Mouse (Mus musculus): ENCODE data around the gene Tchp. TPM values are rescaled to one million over a fixed set of nuclear protein-coding genes. Genes with fewer than 3 reads are reported as not detected.

Tchp gene
- polyA plus RNA-seq, 1 experiment from 2014 or later: 2.9 TPM

DNA sequence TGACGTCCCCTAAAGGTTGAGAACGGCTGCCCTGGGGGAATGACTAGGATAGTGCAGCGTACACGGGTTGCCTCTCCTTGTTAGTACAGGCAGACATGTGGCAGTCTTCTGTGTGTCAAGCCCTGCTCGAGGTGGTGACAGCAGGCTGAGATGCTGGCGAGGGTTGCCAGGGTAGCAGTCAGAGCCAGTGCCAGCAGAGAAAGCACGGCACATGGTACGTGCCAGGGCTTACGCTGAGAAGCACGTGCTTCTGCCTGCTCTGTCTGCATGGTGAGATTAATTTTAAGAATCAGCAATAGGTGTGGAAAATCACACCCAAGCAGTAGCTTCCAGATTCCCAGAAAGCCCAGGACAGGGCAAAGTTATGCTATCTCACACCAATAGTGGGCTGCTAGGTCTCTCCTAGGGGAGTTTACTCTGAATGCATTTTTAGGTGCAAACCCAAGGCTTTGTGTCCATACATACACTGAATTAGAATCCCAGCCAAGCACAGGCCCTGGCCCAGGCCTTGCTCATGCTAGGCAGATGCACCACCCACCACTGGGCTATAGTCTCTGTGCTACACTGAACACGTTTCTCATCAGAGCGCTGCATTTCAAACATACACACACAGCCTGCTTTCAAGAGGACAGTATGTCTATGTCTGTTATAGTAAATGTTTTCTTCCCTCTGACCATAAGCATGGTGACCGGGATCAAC, 35.6 kb downstream of the Tchp start:
- 84% methylated on average over 13 of the region's 13 CpGs for WGBS (ENCODE audit: insufficient replicate concordance)
- no peak overlapping the region for H3K4me3 ChIP-seq (ENCODE audit: low read depth, low read length)
- H3K4me1 ChIP-seq (ENCODE audit: control insufficient read depth, low read depth, low read length): no peaks in the 10 kb centered on the region
- no peak overlapping the region for H3K27ac ChIP-seq (ENCODE audit: low read length)
- no peak overlapping the region for H3K4me2 ChIP-seq (ENCODE audit: low read depth, low read length)
- no peak overlapping the region for H3K9ac ChIP-seq (ENCODE audit: low read depth, low read length)
- no peaks in the 10 kb centered on the region for H3K27me3 ChIP-seq (ENCODE audit: control insufficient read depth, insufficient read depth, low read depth, low read length)
- no peaks in the 10 kb centered on the region for H3K9me3 ChIP-seq (replicated peaks; ENCODE audit: control insufficient read depth, low read length)
- H3K36me3 ChIP-seq (ENCODE audit: control insufficient read depth, insufficient read depth): peaks cover 42% of the 10 kb centered on the region
- no peak for ATAC-seq (ENCODE audit: low read depth)

GRCm38 (mm10) chr5:114743697-114744090, 36.1 kb downstream of the Tchp start:
- H3K9ac ChIP-seq (ENCODE audit: low read depth, low read length): no peak overlapping the region
- H3K9me3 ChIP-seq (replicated peaks; ENCODE audit: control insufficient read depth, low read length): no peaks in the 10 kb centered on the region
- no peak for ATAC-seq (ENCODE audit: low read depth)
- H3K4me1 ChIP-seq (ENCODE audit: control insufficient read depth, low read depth, low read length): no peaks in the 10 kb centered on the region
- H3K4me3 ChIP-seq (ENCODE audit: low read depth, low read length): no peak overlapping the region
- H3K27ac ChIP-seq (ENCODE audit: low read length): no peak overlapping the region
- H3K36me3 ChIP-seq (ENCODE audit: control insufficient read depth, insufficient read depth): peaks cover 38% of the 10 kb centered on the region
- H3K27me3 ChIP-seq (ENCODE audit: control insufficient read depth, insufficient read depth, low read depth, low read length): no peaks in the 10 kb centered on the region
- WGBS (ENCODE audit: insufficient replicate concordance): 83% methylated on average over 8 of the region's 8 CpGs
- H3K4me2 ChIP-seq (ENCODE audit: low read depth, low read length): no peak overlapping the region

DNA sequence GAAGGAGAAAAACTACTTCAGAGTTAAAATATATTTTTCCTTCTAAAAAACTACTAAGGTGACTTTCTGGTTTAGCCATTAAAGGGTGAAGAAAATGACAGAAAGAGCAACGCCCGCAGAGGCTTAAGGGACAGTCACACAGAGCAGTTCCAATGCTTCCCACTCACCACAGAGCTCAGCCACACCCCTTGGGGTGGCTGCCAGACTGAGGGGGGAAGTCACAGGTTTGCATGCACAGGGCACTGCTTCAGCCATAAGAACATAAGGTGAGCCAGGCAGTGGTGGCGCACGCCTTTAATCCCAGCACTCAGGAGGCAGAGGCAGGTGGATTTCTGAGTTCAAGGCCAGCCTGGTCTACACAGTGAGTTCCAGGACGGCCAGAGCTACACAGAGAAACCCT, 38.0 kb downstream of the Tchp start:
- H3K4me2 ChIP-seq (ENCODE audit: low read depth, low read length): no peak overlapping the region
- H3K27ac ChIP-seq (ENCODE audit: low read length): no peak overlapping the region
- H3K4me3 ChIP-seq (ENCODE audit: low read depth, low read length): no peak overlapping the region
- no peaks in the 10 kb centered on the region for H3K9me3 ChIP-seq (replicated peaks; ENCODE audit: control insufficient read depth, low read length)
- H3K9ac ChIP-seq (ENCODE audit: low read depth, low read length): no peak overlapping the region
- no peak for ATAC-seq (ENCODE audit: low read depth)
- peaks cover 26% of the 10 kb centered on the region for H3K36me3 ChIP-seq (ENCODE audit: control insufficient read depth, insufficient read depth)
- no peaks in the 10 kb centered on the region for H3K27me3 ChIP-seq (ENCODE audit: control insufficient read depth, insufficient read depth, low read depth, low read length)
- no peaks in the 10 kb centered on the region for H3K4me1 ChIP-seq (ENCODE audit: control insufficient read depth, low read depth, low read length)
- 72% methylated on average over 5 of the region's 5 CpGs for WGBS (ENCODE audit: insufficient replicate concordance)

GRCm38 (mm10) chr5:114746886-114747285, 39.3 kb downstream of the Tchp start:
- Histone ChIP-seq H3K27ac (ENCODE audit: low read length) (no peak overlapping the region), H3K9me3 (replicated peaks; ENCODE audit: control insufficient read depth, low read length) (no peaks in the 10 kb centered on the region), H3K4me1 (ENCODE audit: control insufficient read depth, low read depth, low read length) (no peaks in the 10 kb centered on the region), H3K9ac (ENCODE audit: low read depth, low read length) (no peak overlapping the region), H3K4me2 (ENCODE audit: low read depth, low read length) (no peak overlapping the region), H3K27me3 (ENCODE audit: control insufficient read depth, insufficient read depth, low read depth, low read length) (no peaks in the 10 kb centered on the region), H3K4me3 (ENCODE audit: low read depth, low read length) (no peak overlapping the region), H3K36me3 (ENCODE audit: control insufficient read depth, insufficient read depth) (peaks cover 21% of the 10 kb centered on the region)
- ATAC-seq (ENCODE audit: low read depth): no peak
- 80% methylated on average over 4 of the region's 4 CpGs for WGBS (ENCODE audit: insufficient replicate concordance)

DNA sequence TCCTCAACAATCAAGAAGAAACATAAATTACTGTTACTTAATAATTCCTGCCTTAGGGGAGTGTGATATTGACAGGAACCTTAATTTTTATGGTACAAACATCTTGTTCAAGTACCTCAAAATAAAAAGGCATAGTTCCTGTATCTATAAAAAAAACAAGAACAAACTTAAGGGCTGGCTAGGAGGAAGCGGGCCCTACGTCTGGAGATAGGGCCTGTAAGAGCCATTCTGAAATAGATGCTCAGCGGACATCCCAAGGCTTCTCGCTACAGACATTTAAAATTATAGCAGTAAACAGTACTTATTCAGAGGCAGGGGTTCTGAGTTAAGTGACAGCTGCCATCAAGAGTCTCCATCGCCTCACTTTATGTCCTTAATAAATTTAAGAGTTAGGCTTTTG, 40.0 kb downstream of the Tchp start:
- H3K36me3 ChIP-seq (ENCODE audit: control insufficient read depth, insufficient read depth): peaks cover 18% of the 10 kb centered on the region
- no peak for ATAC-seq (ENCODE audit: low read depth)
- H3K9me3 ChIP-seq (replicated peaks; ENCODE audit: control insufficient read depth, low read length): no peaks in the 10 kb centered on the region
- no peak overlapping the region for H3K4me2 ChIP-seq (ENCODE audit: low read depth, low read length)
- H3K9ac ChIP-seq (ENCODE audit: low read depth, low read length): no peak overlapping the region
- no peaks in the 10 kb centered on the region for H3K4me1 ChIP-seq (ENCODE audit: control insufficient read depth, low read depth, low read length)
- no peak overlapping the region for H3K27ac ChIP-seq (ENCODE audit: low read length)
- no peak overlapping the region for H3K4me3 ChIP-seq (ENCODE audit: low read depth, low read length)
- WGBS (ENCODE audit: insufficient replicate concordance): 87% methylated on average over 5 of the region's 5 CpGs
- no peaks in the 10 kb centered on the region for H3K27me3 ChIP-seq (ENCODE audit: control insufficient read depth, insufficient read depth, low read depth, low read length)

- 82% methylated on average over 10 of the region's 10 CpGs for WGBS (ENCODE audit: insufficient replicate concordance)
Observed at GRCm38 (mm10) chr5:114750325-114750724, 42.8 kb downstream of the Tchp start.

GRCm38 (mm10) chr5:114752397-114752796, 44.8 kb downstream of the Tchp start:
- WGBS (ENCODE audit: insufficient replicate concordance): 82% methylated on average over 10 of the region's 10 CpGs
- Histone ChIP-seq H3K27me3 (ENCODE audit: control insufficient read depth, insufficient read depth, low read depth, low read length) (no peaks in the 10 kb centered on the region), H3K4me2 (ENCODE audit: low read depth, low read length) (no peak overlapping the region), H3K27ac (ENCODE audit: low read length) (no peak overlapping the region), H3K9ac (ENCODE audit: low read depth, low read length) (no peak overlapping the region), H3K36me3 (ENCODE audit: control insufficient read depth, insufficient read depth) (peaks cover 35% of the 10 kb centered on the region), H3K4me1 (ENCODE audit: control insufficient read depth, low read depth, low read length) (no peaks in the 10 kb centered on the region), H3K9me3 (replicated peaks; ENCODE audit: control insufficient read depth, low read length) (no peaks in the 10 kb centered on the region), H3K4me3 (ENCODE audit: low read depth, low read length) (no peak overlapping the region)
- ATAC-seq (ENCODE audit: low read depth): no peak

More at GRCm38 (mm10) chr5:114750325-114750724, 42.8 kb downstream of the Tchp start:
- Histone ChIP-seq H3K9me3 (replicated peaks; ENCODE audit: control insufficient read depth, low read length) (no peaks in the 10 kb centered on the region), H3K9ac (ENCODE audit: low read depth, low read length) (no peak overlapping the region), H3K27me3 (ENCODE audit: control insufficient read depth, insufficient read depth, low read depth, low read length) (no peaks in the 10 kb centered on the region), H3K36me3 (ENCODE audit: control insufficient read depth, insufficient read depth) (peaks cover 26% of the 10 kb centered on the region), H3K27ac (ENCODE audit: low read length) (no peak overlapping the region), H3K4me1 (ENCODE audit: control insufficient read depth, low read depth, low read length) (no peaks in the 10 kb centered on the region), H3K4me3 (ENCODE audit: low read depth, low read length) (no peak overlapping the region), H3K4me2 (ENCODE audit: low read depth, low read length) (no peak overlapping the region)
- ATAC-seq (ENCODE audit: low read depth): no peak

DNA sequence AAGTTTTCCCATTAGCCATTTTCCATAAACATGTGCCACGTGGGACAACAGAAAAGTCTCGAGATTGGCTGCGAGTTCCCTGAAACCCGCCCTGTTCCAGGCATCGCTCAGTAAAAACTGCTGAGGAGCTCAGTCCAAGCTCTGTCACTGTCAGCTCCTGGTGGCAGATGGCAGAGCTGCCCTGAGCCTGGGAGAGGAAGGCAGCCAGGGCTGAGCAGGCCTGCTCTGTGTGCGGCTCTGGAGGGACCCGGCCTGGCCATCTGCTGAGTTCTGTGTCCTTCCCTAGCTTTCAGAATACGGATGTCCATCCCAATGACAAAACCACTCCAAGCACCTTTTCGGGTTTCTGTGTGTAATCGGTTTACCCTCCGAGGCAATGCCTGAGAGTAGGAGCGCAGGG, 45.8 kb downstream of the Tchp start:
- Histone ChIP-seq H3K27me3 (ENCODE audit: control insufficient read depth, insufficient read depth, low read depth, low read length) (no peaks in the 10 kb centered on the region), H3K4me1 (ENCODE audit: control insufficient read depth, low read depth, low read length) (no peaks in the 10 kb centered on the region), H3K4me2 (ENCODE audit: low read depth, low read length) (no peak overlapping the region), H3K4me3 (ENCODE audit: low read depth, low read length) (no peak overlapping the region), H3K9me3 (replicated peaks; ENCODE audit: control insufficient read depth, low read length) (no peaks in the 10 kb centered on the region), H3K36me3 (ENCODE audit: control insufficient read depth, insufficient read depth) (peaks cover 29% of the 10 kb centered on the region), H3K27ac (ENCODE audit: low read length) (no peak overlapping the region), H3K9ac (ENCODE audit: low read depth, low read length) (no peak overlapping the region)
- WGBS (ENCODE audit: insufficient replicate concordance): 86% methylated on average over 12 of the region's 12 CpGs
- ATAC-seq (ENCODE audit: low read depth): no peak

- Histone ChIP-seq H3K9me3 (replicated peaks; ENCODE audit: control insufficient read depth, low read length) (no peaks in the 10 kb centered on the region), H3K4me1 (ENCODE audit: control insufficient read depth, low read depth, low read length) (no peaks in the 10 kb centered on the region), H3K27me3 (ENCODE audit: control insufficient read depth, insufficient read depth, low read depth, low read length) (no peaks in the 10 kb centered on the region), H3K9ac (ENCODE audit: low read depth, low read length) (no peak overlapping the region), H3K4me2 (ENCODE audit: low read depth, low read length) (no peak overlapping the region), H3K4me3 (ENCODE audit: low read depth, low read length) (no peak overlapping the region), H3K36me3 (ENCODE audit: control insufficient read depth, insufficient read depth) (peaks cover 37% of the 10 kb centered on the region), H3K27ac (ENCODE audit: low read length) (no peak overlapping the region)
- 81% methylated on average over 5 of the region's 5 CpGs for WGBS (ENCODE audit: insufficient replicate concordance)
- no peak for ATAC-seq (ENCODE audit: low read depth)
Observed at GRCm38 (mm10) chr5:114759536-114760090, 52.1 kb downstream of the Tchp start.

Data from liver, embryonic 16.5 days (tissue).